Mouse (Mus musculus): ENCODE measurements at regions not wholly inside any gene's neighbourhood (a gene's known extent, or its start where the extent isn't known, plus 50 kb on each side); places are given as distances from the start of the nearest gene placed in this dataset.

- Histone ChIP-seq H3K4me2 (no peak overlapping the region), H3K4me1 (ENCODE audit: insufficient read depth) (no peaks in the 10 kb centered on the region), H3K27me3 (ENCODE audit: insufficient read depth, low read length) (no peaks in the 10 kb centered on the region), H3K36me3 (ENCODE audit: insufficient read depth) (no peaks in the 10 kb centered on the region), H3K9me3 (ENCODE audit: low read depth, low read length) (no peaks in the 10 kb centered on the region), H3K9ac (no peak overlapping the region), H3K27ac (ENCODE audit: low read depth) (no peak overlapping the region), H3K4me3 (ENCODE audit: low read depth, low read length) (no peak overlapping the region)
- DNase-seq, result no peak
- ATAC-seq (ENCODE audit: insufficient read depth), result no peak
- TF ChIP-seq CTCF (IDR thresholded peaks at IDR 0.05; ENCODE audit: low read depth), result no peak
These were observed 532.7 kb upstream of the Hs6st1 start for GRCm38 (mm10) chr1:35535470-35535869.

GRCm38 (mm10) chr1:35536276-35536675 is 531.9 kb upstream of the Hs6st1 start:
- Histone ChIP-seq H3K36me3 (ENCODE audit: insufficient read depth) (no peaks in the 10 kb centered on the region), H3K27ac (ENCODE audit: low read depth) (no peak overlapping the region), H3K4me1 (ENCODE audit: insufficient read depth) (no peaks in the 10 kb centered on the region), H3K27me3 (ENCODE audit: insufficient read depth, low read length) (no peaks in the 10 kb centered on the region), H3K4me3 (ENCODE audit: low read depth, low read length) (no peak overlapping the region), H3K9ac (no peak overlapping the region), H3K9me3 (ENCODE audit: low read depth, low read length) (no peaks in the 10 kb centered on the region), H3K4me2 (no peak overlapping the region)
- 83% methylated on average over 5 of the region's 5 CpGs for WGBS
- TF ChIP-seq CTCF (IDR thresholded peaks at IDR 0.05; ENCODE audit: low read depth), result no peak
- ATAC-seq (ENCODE audit: insufficient read depth) (no peak), DNase-seq (no peak)

GRCm38 (mm10) chr1:35548845-35549244 is 519.4 kb upstream of the Hs6st1 start:
- no peaks in the 10 kb centered on the region for H3K4me1 ChIP-seq (ENCODE audit: insufficient read depth)
- TF ChIP-seq CTCF (IDR thresholded peaks at IDR 0.05; ENCODE audit: low read depth), result no peak
- ATAC-seq (ENCODE audit: insufficient read depth) (no peak), DNase-seq (no peak)
- H3K27ac ChIP-seq (ENCODE audit: low read depth), result no peak overlapping the region
- no peak overlapping the region for H3K4me2 ChIP-seq
- WGBS, result 75% methylated on average over 3 of the region's 3 CpGs
- no peaks in the 10 kb centered on the region for H3K27me3 ChIP-seq (ENCODE audit: insufficient read depth, low read length)
- H3K9me3 ChIP-seq (ENCODE audit: low read depth, low read length), result no peaks in the 10 kb centered on the region
- H3K36me3 ChIP-seq (ENCODE audit: insufficient read depth), result no peaks in the 10 kb centered on the region
- no peak overlapping the region for H3K4me3 ChIP-seq (ENCODE audit: low read depth, low read length)
- H3K9ac ChIP-seq, result no peak overlapping the region

GRCm38 (mm10) chr1:35551503-35551902 is 516.7 kb upstream of the Hs6st1 start:
- 73% methylated on average over 1 of the region's 1 CpGs for WGBS
- no peak for TF ChIP-seq CTCF (IDR thresholded peaks at IDR 0.05; ENCODE audit: low read depth)
- Histone ChIP-seq H3K4me3 (ENCODE audit: low read depth, low read length) (no peak overlapping the region), H3K4me1 (ENCODE audit: insufficient read depth) (no peaks in the 10 kb centered on the region), H3K9me3 (ENCODE audit: low read depth, low read length) (no peaks in the 10 kb centered on the region), H3K4me2 (no peak overlapping the region), H3K27me3 (ENCODE audit: insufficient read depth, low read length) (no peaks in the 10 kb centered on the region), H3K9ac (no peak overlapping the region), H3K36me3 (ENCODE audit: insufficient read depth) (no peaks in the 10 kb centered on the region), H3K27ac (ENCODE audit: low read depth) (no peak overlapping the region)
- no peak for DNase-seq
- ATAC-seq (ENCODE audit: insufficient read depth), result no peak

DNA sequence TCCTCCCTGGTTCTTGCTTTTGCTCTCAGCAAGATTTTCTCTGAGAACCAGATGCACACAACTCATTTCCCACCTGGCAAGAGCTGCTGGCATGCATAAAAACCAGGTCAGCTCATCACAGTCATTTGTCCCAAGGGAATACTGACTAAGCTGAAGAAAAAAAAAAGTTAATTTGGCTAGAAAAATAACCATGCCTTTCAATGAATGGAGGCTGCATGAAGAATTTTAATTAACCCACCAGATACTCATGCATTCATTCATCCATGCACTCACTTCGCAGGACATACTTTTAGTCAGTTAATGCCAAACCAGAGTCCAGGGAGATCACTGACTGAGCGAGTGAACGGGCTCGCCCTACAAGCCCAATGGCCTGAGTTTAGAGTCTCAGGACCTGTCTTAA is 505.4 kb upstream of the Hs6st1 start:
- DNase-seq (no peak), ATAC-seq (ENCODE audit: insufficient read depth) (no peak)
- Histone ChIP-seq H3K9ac (no peak overlapping the region), H3K4me1 (ENCODE audit: insufficient read depth) (no peaks in the 10 kb centered on the region), H3K4me2 (no peak overlapping the region), H3K27me3 (ENCODE audit: insufficient read depth, low read length) (no peaks in the 10 kb centered on the region), H3K9me3 (ENCODE audit: low read depth, low read length) (no peaks in the 10 kb centered on the region; the same call in 1 of the 2 replicates), H3K36me3 (ENCODE audit: insufficient read depth) (no peaks in the 10 kb centered on the region), H3K27ac (ENCODE audit: low read depth) (no peak overlapping the region), H3K4me3 (ENCODE audit: low read depth, low read length) (no peak overlapping the region)
- no peak for TF ChIP-seq CTCF (IDR thresholded peaks at IDR 0.05; ENCODE audit: low read depth)
- 96% methylated on average over 4 of the region's 4 CpGs for WGBS

DNA sequence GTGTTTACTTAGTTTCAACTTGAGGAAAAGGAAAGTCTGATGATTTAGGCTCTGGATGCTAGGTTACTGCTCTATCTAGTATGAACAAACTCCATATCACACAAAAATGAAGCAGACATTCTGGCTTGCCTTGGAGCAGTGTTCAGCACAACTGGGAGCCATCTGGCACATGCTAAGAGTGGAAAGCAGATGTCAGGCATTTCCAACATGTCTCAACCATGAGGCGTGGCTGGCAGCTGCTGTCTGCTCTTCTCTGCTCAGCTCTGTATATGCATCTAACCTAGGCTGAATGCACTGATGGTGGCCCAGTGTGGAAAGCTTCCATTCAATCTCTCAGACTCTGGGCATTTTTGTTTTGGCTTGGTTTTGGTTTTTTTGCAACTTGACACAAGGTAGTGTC is 493.0 kb upstream of the Hs6st1 start:
- H3K27ac ChIP-seq (ENCODE audit: low read depth), result no peak overlapping the region
- no peaks in the 10 kb centered on the region for H3K9me3 ChIP-seq (ENCODE audit: low read depth, low read length)
- no peak for TF ChIP-seq CTCF (IDR thresholded peaks at IDR 0.05; ENCODE audit: low read depth)
- ATAC-seq (ENCODE audit: insufficient read depth), result no peak
- no peaks in the 10 kb centered on the region for H3K36me3 ChIP-seq (ENCODE audit: insufficient read depth)
- H3K4me1 ChIP-seq (ENCODE audit: insufficient read depth), result no peaks in the 10 kb centered on the region
- peak; percentile 40 for DNase-seq
- H3K4me2 ChIP-seq, result no peak overlapping the region
- H3K4me3 ChIP-seq (ENCODE audit: low read depth, low read length), result no peak overlapping the region
- 56% methylated on average over 1 of the region's 1 CpGs for WGBS
- no peaks in the 10 kb centered on the region for H3K27me3 ChIP-seq (ENCODE audit: insufficient read depth, low read length)
- no peak overlapping the region for H3K9ac ChIP-seq

GRCm38 (mm10) chr1:35579392-35579791 is 488.8 kb upstream of the Hs6st1 start:
- DNase-seq, result no peak
- no peak for TF ChIP-seq CTCF (IDR thresholded peaks at IDR 0.05; ENCODE audit: low read depth)

DNA sequence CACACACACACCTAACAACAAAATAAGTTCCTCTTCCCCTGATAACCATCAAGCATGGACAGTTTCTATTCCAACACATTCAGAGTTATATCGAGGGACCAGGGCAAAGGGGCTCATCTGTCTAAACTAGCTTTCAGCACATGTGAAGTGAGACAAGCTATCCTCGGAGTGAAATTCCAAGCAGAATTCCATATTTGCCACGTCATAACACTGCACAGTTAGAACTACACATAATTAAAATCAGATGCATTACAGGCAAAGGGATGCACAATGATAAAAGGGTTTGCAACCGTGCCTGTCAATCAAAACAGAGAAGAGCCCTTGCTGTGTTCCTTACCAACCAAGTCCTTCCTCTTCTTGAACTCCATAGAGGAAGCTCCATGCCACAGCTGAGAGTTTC is 488.2 kb upstream of the Hs6st1 start:
- Histone ChIP-seq H3K27ac (ENCODE audit: low read depth) (no peak overlapping the region), H3K27me3 (ENCODE audit: insufficient read depth, low read length) (no peaks in the 10 kb centered on the region), H3K4me1 (ENCODE audit: insufficient read depth) (no peaks in the 10 kb centered on the region), H3K9ac (no peak overlapping the region), H3K4me2 (no peak overlapping the region), H3K9me3 (ENCODE audit: low read depth, low read length) (no peaks in the 10 kb centered on the region), H3K36me3 (ENCODE audit: insufficient read depth) (no peaks in the 10 kb centered on the region), H3K4me3 (ENCODE audit: low read depth, low read length) (no peak overlapping the region)
- no peak for DNase-seq
- ATAC-seq (ENCODE audit: insufficient read depth), result no peak
- 42% methylated on average over 4 of the region's 4 CpGs for WGBS
- TF ChIP-seq CTCF (IDR thresholded peaks at IDR 0.05; ENCODE audit: low read depth), result no peak

More at GRCm38 (mm10) chr1:35579392-35579791, 488.8 kb upstream of the Hs6st1 start:
- Histone ChIP-seq H3K9me3 (ENCODE audit: low read depth, low read length) (no peaks in the 10 kb centered on the region), H3K4me3 (ENCODE audit: low read depth, low read length) (no peak overlapping the region), H3K27me3 (ENCODE audit: insufficient read depth, low read length) (no peaks in the 10 kb centered on the region), H3K4me1 (ENCODE audit: insufficient read depth) (no peaks in the 10 kb centered on the region), H3K27ac (ENCODE audit: low read depth) (no peak overlapping the region), H3K36me3 (ENCODE audit: insufficient read depth) (no peaks in the 10 kb centered on the region), H3K9ac (no peak overlapping the region), H3K4me2 (no peak overlapping the region)
- ATAC-seq (ENCODE audit: insufficient read depth), result no peak
- 42% methylated on average over 3 of the region's 3 CpGs for WGBS

Data from lung, embryonic 14.5 days (tissue).